In the genomic region with DNA sequence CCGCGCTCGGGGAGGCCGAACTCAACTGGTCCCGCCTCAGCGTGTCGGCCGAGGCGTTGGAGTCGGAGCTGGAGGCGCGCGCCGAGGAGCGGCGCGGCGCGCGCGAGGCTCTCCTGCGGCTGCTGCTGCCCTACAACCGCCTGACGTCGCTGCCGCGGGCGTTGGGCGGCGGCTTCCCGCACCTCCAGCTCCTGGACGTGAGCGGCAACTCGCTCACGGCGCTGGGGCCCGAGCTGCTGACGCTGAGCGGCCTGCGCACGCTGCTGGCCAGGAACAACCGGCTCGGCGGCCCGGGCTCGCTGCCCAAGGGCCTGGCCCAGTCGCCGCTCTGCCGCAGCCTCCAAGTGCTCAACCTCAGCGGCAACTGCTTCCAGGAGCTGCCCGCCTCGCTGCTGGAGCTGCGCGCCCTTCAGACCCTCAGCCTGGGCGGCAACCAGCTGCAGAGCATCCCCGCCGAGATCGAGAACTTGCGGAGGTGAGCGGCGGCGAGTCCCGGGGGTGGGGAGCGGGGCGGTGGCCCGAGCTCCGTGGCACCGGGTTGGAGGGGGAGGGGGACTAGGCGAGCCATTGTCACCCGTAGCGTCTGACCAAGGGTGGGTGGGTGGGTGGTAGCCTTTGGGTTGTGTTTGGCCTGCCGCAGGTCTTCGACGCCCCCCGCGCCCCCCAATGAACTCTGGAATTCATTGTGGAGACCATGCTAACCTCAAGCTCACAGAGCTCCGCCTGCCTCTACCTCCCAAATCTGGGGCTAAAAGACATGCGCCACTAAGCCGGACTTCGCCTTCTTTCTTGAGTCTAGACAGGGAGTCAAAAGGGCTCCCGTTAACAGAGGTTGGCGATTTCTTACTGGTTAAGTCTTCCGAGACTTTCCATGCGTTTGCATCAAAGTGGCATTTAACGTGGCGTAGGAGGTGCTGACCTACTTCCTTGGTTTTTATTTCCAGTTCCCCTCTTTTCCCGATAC, we compare ENCODE assay signal across 8 mouse cellular contexts. TPM values are rescaled to one million over a fixed set of nuclear protein-coding genes. Genes with fewer than 3 reads are reported as not detected.
DNase-seq lines count a peak whose midpoint lies in the region; ATAC-seq and TF ChIP-seq lines count a peak whose summit lies in the region.

No protein-coding gene starts in this region.

- under 1% methylated on average over 79 of the region's 87 CpGs for WGBS in embryonic facial prominence, embryonic 12.5 days
- WGBS in heart, embryonic 14.5 days = 0% methylated on average over 82 of the region's 87 CpGs
- under 1% methylated on average over 78 of the region's 87 CpGs for WGBS in lung, embryonic 15.5 days
- WGBS in olfactory bulb, adult 2 months = under 1% methylated on average over 78 of the region's 87 CpGs

- peak overlapping the region; percentile 99 for H3K9ac ChIP-seq in embryonic facial prominence, embryonic 12.5 days
- H3K9ac ChIP-seq in heart, embryonic 14.5 days (ENCODE audit: low read length) = peak overlapping the region; percentile 99
- H3K9ac ChIP-seq in lung, embryonic 15.5 days = peak overlapping the region; percentile 98

- H3K27ac ChIP-seq in embryonic facial prominence, embryonic 12.5 days = peak overlapping the region; percentile 97
- H3K27ac ChIP-seq in heart, embryonic 14.5 days (replicated peaks in 1 of 2; ENCODE audit: control insufficient read depth in 1 of 2, insufficient read depth in 1 of 2, low read depth in 2 of 2, low read length in 2 of 2) = peak overlapping the region; percentile 90 to 99
- H3K27ac ChIP-seq in lung, embryonic 15.5 days = peak overlapping the region; percentile 99
- H3K27ac ChIP-seq in olfactory bulb, adult 2 months (ENCODE audit: insufficient read depth, low read depth, low read length) = peak overlapping the region; percentile 87

- no peaks in the 10 kb centered on the region for H3K36me3 ChIP-seq in embryonic facial prominence, embryonic 12.5 days
- H3K36me3 ChIP-seq in heart, embryonic 14.5 days (ENCODE audit: control insufficient read depth, insufficient read depth, low read length) = no peaks in the 10 kb centered on the region
- H3K36me3 ChIP-seq in lung, embryonic 15.5 days = no peaks in the 10 kb centered on the region

- peak overlapping the region; percentile 99 for H3K4me3 ChIP-seq in embryonic facial prominence, embryonic 12.5 days
- peak overlapping the region; percentile 61 to 98 for H3K4me3 ChIP-seq in heart, embryonic 14.5 days (ENCODE audit: control insufficient read depth in 1 of 2, insufficient read depth in 1 of 2, low read depth in 1 of 2, low read length in 2 of 2)
- H3K4me3 ChIP-seq in lung, embryonic 15.5 days = peak overlapping the region; percentile 98
- peak overlapping the region; percentile 57 for H3K4me3 ChIP-seq in olfactory bulb, adult 2 months (ENCODE audit: insufficient read depth, low read depth, low read length)

- H3K27me3 ChIP-seq in embryonic facial prominence, embryonic 12.5 days = no peaks in the 10 kb centered on the region
- H3K27me3 ChIP-seq in heart, embryonic 14.5 days (ENCODE audit: control insufficient read depth, insufficient read depth, low read length) = no peaks in the 10 kb centered on the region
- no peaks in the 10 kb centered on the region for H3K27me3 ChIP-seq in lung, embryonic 15.5 days

- peak; percentile 73 for ATAC-seq in embryonic facial prominence, embryonic 12.5 days (ENCODE audit: insufficient number of reproducible peaks, insufficient read depth, low FRiP score, low TSS enrichment)
- peak; percentile 68 for ATAC-seq in heart, embryonic 14.5 days (ENCODE audit: insufficient number of reproducible peaks, insufficient read depth, low FRiP score, low read depth)
- ATAC-seq in lung, embryonic 15.5 days (ENCODE audit: borderline replicate concordance, extremely low read depth, low FRiP score, low TSS enrichment) = peak; percentile 68
- ATAC-seq in monocyte, adult 5-6 weeks (replicated peaks; ENCODE audit: insufficient number of reproducible peaks, low FRiP score, low TSS enrichment, poor library complexity, severe bottlenecking) = no peak; the same call in 1 of the 2 replicates

- H3K4me1 ChIP-seq in embryonic facial prominence, embryonic 12.5 days = peaks cover 17% of the 10 kb centered on the region; the same call in 1 of the 2 replicates
- peaks cover 11 to 25% of the 10 kb centered on the region in 2 experiments for H3K4me1 ChIP-seq in heart, embryonic 14.5 days (ENCODE audit: control insufficient read depth in 2 of 2, insufficient read depth in 2 of 2, low read length in 2 of 2)
- peaks cover 23% of the 10 kb centered on the region for H3K4me1 ChIP-seq in lung, embryonic 15.5 days
- H3K4me1 ChIP-seq in olfactory bulb, adult 2 months (ENCODE audit: control insufficient read depth, insufficient read depth, low read length) = peaks cover 7% of the 10 kb centered on the region

- no peaks in the 10 kb centered on the region for H3K9me3 ChIP-seq in embryonic facial prominence, embryonic 12.5 days
- no peaks in the 10 kb centered on the region for H3K9me3 ChIP-seq in heart, embryonic 14.5 days (ENCODE audit: control insufficient read depth, low read length)
- no peaks in the 10 kb centered on the region for H3K9me3 ChIP-seq in lung, embryonic 15.5 days

- DNase-seq in CD4-positive, CD25-positive, alpha-beta regulatory T cell, adult 2 months (ENCODE audit: low read depth, low spot score) = peak; percentile 83
- DNase-seq in T-cell, adult 2 months (ENCODE audit: low spot score) = peak; percentile 74
- peak; percentile 69 to 87 for DNase-seq in kidney, postnatal 25 days

- TF ChIP-seq CTCF in olfactory bulb, adult 2 months (IDR thresholded peaks at IDR 0.05; ENCODE audit: insufficient read depth, low read depth, low read length) = no peak

- H3K4me2 ChIP-seq in embryonic facial prominence, embryonic 12.5 days (replicated peaks) = peak overlapping the region; percentile 59
- H3K4me2 ChIP-seq in heart, embryonic 14.5 days (ENCODE audit: low read length) = peak overlapping the region; percentile 82
- H3K4me2 ChIP-seq in lung, embryonic 15.5 days = peak overlapping the region; percentile 82

- no peak for TF ChIP-seq POLR2A in olfactory bulb, adult 2 months (IDR thresholded peaks at IDR 0.05; ENCODE audit: insufficient read depth, low read depth, low read length)

RNA-seq across cellular contexts. Expression of gene Lrrc58, which starts 0.6 kb away (rescaled TPM):
- 62.2 and 65.7 TPM in 2 replicates for polyA plus RNA-seq in embryonic facial prominence, embryonic 12.5 days (2016; fragmentation: Nextera tagmentation; extraction: Ambion mirVana)
- polyA plus RNA-seq in heart, embryonic 14.5 days (2014; fragmentation: Nextera tagmentation; extraction: Ambion mirVana) = 41.8 and 42.6 TPM in 2 replicates
- 62.5 and 62.7 TPM in 2 replicates for polyA plus RNA-seq in lung, embryonic 15.5 days (2015; fragmentation: Nextera tagmentation; extraction: Ambion mirVana)
- polyA plus RNA-seq in olfactory bulb, adult 2 months (2012; ENCODE audit: insufficient read depth, insufficient read length, low replicate concordance, missing spikeins) = 87.2 TPM in 1 of 2 replicates, not detected in the other
- total RNA-seq in monocyte, adult 5-6 weeks (2017) = 18.5 to 20.5 TPM (median 19.4 TPM) in 3 replicates

RNA-seq across cellular contexts. Expression of gene Gm36028, which starts 7.8 kb away (rescaled TPM):
- 0.24 and 0.28 TPM in 2 replicates for polyA plus RNA-seq in embryonic facial prominence, embryonic 12.5 days (2016; fragmentation: Nextera tagmentation; extraction: Ambion mirVana)
- 3.3 and 4.9 TPM in 2 replicates for polyA plus RNA-seq in heart, embryonic 14.5 days (2014; fragmentation: Nextera tagmentation; extraction: Ambion mirVana)
- polyA plus RNA-seq in lung, embryonic 15.5 days (2015; fragmentation: Nextera tagmentation; extraction: Ambion mirVana) = 0.22 and 0.38 TPM in 2 replicates
- polyA plus RNA-seq in olfactory bulb, adult 2 months (2012; ENCODE audit: insufficient read depth, insufficient read length, low replicate concordance, missing spikeins) = not detected in 2 replicates
- total RNA-seq in monocyte, adult 5-6 weeks (2017) = not detected in 3 replicates

RNA-seq across cellular contexts. Expression of gene Gpr156, which starts 47.5 kb away (rescaled TPM):
- 1.2 and 1.5 TPM in 2 replicates for polyA plus RNA-seq in embryonic facial prominence, embryonic 12.5 days (2016; fragmentation: Nextera tagmentation; extraction: Ambion mirVana)
- polyA plus RNA-seq in heart, embryonic 14.5 days (2014; fragmentation: Nextera tagmentation; extraction: Ambion mirVana) = 0.42 and 0.54 TPM in 2 replicates
- 0.50 and 0.67 TPM in 2 replicates for polyA plus RNA-seq in lung, embryonic 15.5 days (2015; fragmentation: Nextera tagmentation; extraction: Ambion mirVana)
- not detected in 2 replicates for polyA plus RNA-seq in olfactory bulb, adult 2 months (2012; ENCODE audit: insufficient read depth, insufficient read length, low replicate concordance, missing spikeins)
- not detected in 3 replicates for total RNA-seq in monocyte, adult 5-6 weeks (2017)
